Mouse (Mus musculus) CH12.LX (cell line): ENCODE measurements around the gene Sds. TPM values are rescaled to one million over a fixed set of nuclear protein-coding genes. Genes with fewer than 3 reads are reported as not detected.

Experiments used
- DNase-seq: peaks from one replicate; pipeline ENCODE4 v3.0.0-alpha.2; 2013; ENCODE audit errors: extremely low read depth
- H3K27ac ChIP-seq: 2 replicates; pipeline ENCODE4 v1.5.1; 2012; ENCODE audit warnings: low read depth, mild to moderate bottlenecking, control low read depth, moderate library complexity; ENCODE audit not compliant: insufficient read depth
- H3K27me3 ChIP-seq: replicated peaks from 2 replicates; pipeline ENCODE3; 2012; ENCODE audit warnings: inconsistent platforms
- H3K36me3 ChIP-seq, 2 experiments: replicated peaks in 1 of 2; 2 replicates each; pipeline versions ENCODE3 to v1.6.1; 2012; ENCODE audit warnings: inconsistent platforms in 1 of 2, low read length in 1 of 2, mild to moderate bottlenecking in 1 of 2, mixed read lengths in 1 of 2, moderate library complexity in 1 of 2; ENCODE audit not compliant: control insufficient read depth in 1 of 2, insufficient read depth in 1 of 2
- H3K4me1 ChIP-seq, 2 experiments: 2 replicates each; pipeline ENCODE4 v1.6.1; 2012; ENCODE audit warnings: inconsistent platforms in 1 of 2, moderate library complexity in 1 of 2; ENCODE audit not compliant: insufficient read depth in 2 of 2, control insufficient read depth in 1 of 2
- H3K4me2 ChIP-seq: 2 replicates; pipeline ENCODE4 v1.6.1; 2012; ENCODE audit warnings: low read depth, mild to moderate bottlenecking, control low read depth; ENCODE audit not compliant: poor library complexity, insufficient read depth, severe bottlenecking
- H3K4me3 ChIP-seq, 3 experiments: fragments of 150-350 bp in 1 of 3; sonication (generic) in 1 of 3; replicated peaks in 1 of 3; 2 replicates each; pipeline versions ENCODE3 to v1.5.1; 2011 to 2012; ENCODE audit warnings: low read depth in 2 of 3, low read length in 2 of 3, mild to moderate bottlenecking in 2 of 3, moderate library complexity in 2 of 3, control low read depth in 1 of 3, improper control_type of control experiment in 1 of 3, inconsistent platforms in 1 of 3, mixed read lengths in 1 of 3; ENCODE audit not compliant: poor library complexity in 1 of 3
- H3K79me2 ChIP-seq: replicated peaks from 2 replicates; pipeline ENCODE4 v1.6.1; 2012; ENCODE audit warnings: mild to moderate bottlenecking, moderate library complexity; ENCODE audit not compliant: control insufficient read depth, poor library complexity, insufficient read depth, severe bottlenecking; ENCODE audit errors: extremely low read depth
- H3K9ac ChIP-seq: 2 replicates; pipeline ENCODE4 v1.6.1; 2012; ENCODE audit warnings: low read depth, mild to moderate bottlenecking, control low read depth, moderate library complexity; ENCODE audit not compliant: insufficient read depth
- H3K9me3 ChIP-seq: replicated peaks from 2 replicates; pipeline ENCODE3; 2012; ENCODE audit warnings: low read length, inconsistent platforms, mixed read lengths
- BHLHE40 ChIP-seq: IDR thresholded peaks from 2 replicates; pipeline ENCODE4 v1.6.1; 2011; ENCODE audit warnings: mild to moderate bottlenecking, low read depth, low read length, improper control_type of control experiment
- CHD1 ChIP-seq: IDR thresholded peaks from 2 replicates; pipeline ENCODE4 v1.6.1; 2012; ENCODE audit warnings: low read depth, low read length, improper control_type of control experiment, inconsistent platforms
- CHD2 ChIP-seq: IDR thresholded peaks from 2 replicates; pipeline ENCODE4 v1.6.1; 2011; ENCODE audit warnings: low read length, improper control_type of control experiment
- CTCF ChIP-seq, 2 experiments: IDR thresholded peaks in 1 of 2; conservative IDR thresholded peaks in 1 of 2; 2 replicates each; pipeline ENCODE4 v1.5.1; 2011 to 2012; ENCODE audit warnings: low read depth in 2 of 2, low read length in 2 of 2, improper control_type of control experiment in 1 of 2, inconsistent platforms in 1 of 2, mild to moderate bottlenecking in 1 of 2, moderate library complexity in 1 of 2
- EP300 ChIP-seq: IDR thresholded peaks from 2 replicates; pipeline ENCODE4 v1.6.1; 2011; ENCODE audit warnings: low read length, improper control_type of control experiment
- ETS1 ChIP-seq: conservative IDR thresholded peaks from 2 replicates; pipeline ENCODE4 v1.6.1; 2012; ENCODE audit warnings: low read depth, mild to moderate bottlenecking, inconsistent platforms, low read length, improper control_type of control experiment, moderate library complexity
- GABPA ChIP-seq: IDR thresholded peaks from 2 replicates; pipeline ENCODE4 v1.6.1; 2012; ENCODE audit warnings: low read depth, low read length, improper control_type of control experiment, inconsistent platforms; ENCODE audit not compliant: insufficient replicate concordance
- JUN ChIP-seq: IDR thresholded peaks from 2 replicates; pipeline ENCODE4 v1.6.1; 2011; ENCODE audit warnings: low read depth, mild to moderate bottlenecking, low read length, improper control_type of control experiment, moderate library complexity; ENCODE audit not compliant: insufficient read depth
- KAT2A ChIP-seq: IDR thresholded peaks from 2 replicates; pipeline ENCODE4 v1.6.1; 2012; ENCODE audit warnings: low read length, improper control_type of control experiment, inconsistent platforms; ENCODE audit not compliant: insufficient replicate concordance
- MAX ChIP-seq: IDR thresholded peaks from 2 replicates; pipeline ENCODE4 v1.6.1; 2011; ENCODE audit warnings: low read length, improper control_type of control experiment
- MEF2A ChIP-seq: IDR thresholded peaks from 2 replicates; pipeline ENCODE4 v1.6.1; 2014; ENCODE audit warnings: low read depth, mild to moderate bottlenecking, inconsistent platforms, low read length, improper control_type of control experiment, borderline replicate concordance
- NELFE ChIP-seq: IDR thresholded peaks from 2 replicates; pipeline ENCODE4 v1.6.1; 2011; ENCODE audit warnings: low read depth, low read length, improper control_type of control experiment
- TBP ChIP-seq: conservative IDR thresholded peaks from 2 replicates; pipeline ENCODE4 v1.6.1; 2011; ENCODE audit warnings: low read depth, low read length, improper control_type of control experiment
- TCF12 ChIP-seq: IDR thresholded peaks from 2 replicates; pipeline ENCODE4 v1.6.1; 2014; ENCODE audit warnings: low read depth, mild to moderate bottlenecking, inconsistent platforms, low read length, improper control_type of control experiment
- UBTF ChIP-seq: IDR thresholded peaks from 2 replicates; pipeline ENCODE4 v1.6.1; 2012; ENCODE audit warnings: low read depth, mild to moderate bottlenecking, inconsistent platforms, low read length, improper control_type of control experiment, moderate library complexity
- USF1 ChIP-seq: IDR thresholded peaks from 2 replicates; pipeline ENCODE4 v1.6.1; 2014; ENCODE audit warnings: low read depth, mild to moderate bottlenecking, inconsistent platforms, low read length, improper control_type of control experiment
- USF2 ChIP-seq: conservative IDR thresholded peaks from 2 replicates; pipeline ENCODE4 v1.6.1; 2011; ENCODE audit warnings: low read depth, low read length, improper control_type of control experiment
- ZKSCAN1 ChIP-seq: IDR thresholded peaks from 2 replicates; pipeline ENCODE4 v1.6.1; 2012; ENCODE audit warnings: low read depth, inconsistent platforms, low read length, improper control_type of control experiment, borderline replicate concordance
- ZNF384 ChIP-seq: IDR thresholded peaks from 2 replicates; pipeline ENCODE4 v1.6.1; 2012; ENCODE audit warnings: low read depth, low read length, improper control_type of control experiment, inconsistent platforms
- dilution Hi-C: fragments of 300-500 bp; cut with MboI; formaldehyde crosslinking; loops from 2 replicates; pipeline ENCODE4 v1.14.3; 2020; ENCODE audit warnings: low sequenced_read_pairs; ENCODE audit not compliant: extremely low pct_unique_long_range_greater_than_20kb, extremely low pct_ligation_motif_present
- in situ Hi-C: fragments of 300-500 bp; cut with MboI; formaldehyde crosslinking; loops from 3 replicates; pipeline ENCODE4 v1.14.3; 2019; ENCODE audit warnings: low sequenced_read_pairs, low pct_ligation_motif_present, low pct_unique_long_range_greater_than_20kb, mixed read lengths
- polyA plus RNA-seq: library from polyadenylated mRNA; unstranded; fragments of >175 nt; gene quantifications from 2 replicates; pipeline ENCODE4 v1.2.1, GENCODE M21; 2012; ENCODE audit warnings: low read depth; ENCODE audit not compliant: insufficient read length
- total RNA-seq, 2 experiments: library from RNA; depleted of rRNA; stranded (reverse); fragments of 300-350 nt in 1 of 2; fragments of >200 nt in 1 of 2; gene quantifications; 2 replicates each; pipeline ENCODE4 v1.2.3; 2012 to 2014

Gene Sds
- total and polyA plus RNA-seq, 3 experiments, result 0.76 TPM; not detected in 2

DNA sequence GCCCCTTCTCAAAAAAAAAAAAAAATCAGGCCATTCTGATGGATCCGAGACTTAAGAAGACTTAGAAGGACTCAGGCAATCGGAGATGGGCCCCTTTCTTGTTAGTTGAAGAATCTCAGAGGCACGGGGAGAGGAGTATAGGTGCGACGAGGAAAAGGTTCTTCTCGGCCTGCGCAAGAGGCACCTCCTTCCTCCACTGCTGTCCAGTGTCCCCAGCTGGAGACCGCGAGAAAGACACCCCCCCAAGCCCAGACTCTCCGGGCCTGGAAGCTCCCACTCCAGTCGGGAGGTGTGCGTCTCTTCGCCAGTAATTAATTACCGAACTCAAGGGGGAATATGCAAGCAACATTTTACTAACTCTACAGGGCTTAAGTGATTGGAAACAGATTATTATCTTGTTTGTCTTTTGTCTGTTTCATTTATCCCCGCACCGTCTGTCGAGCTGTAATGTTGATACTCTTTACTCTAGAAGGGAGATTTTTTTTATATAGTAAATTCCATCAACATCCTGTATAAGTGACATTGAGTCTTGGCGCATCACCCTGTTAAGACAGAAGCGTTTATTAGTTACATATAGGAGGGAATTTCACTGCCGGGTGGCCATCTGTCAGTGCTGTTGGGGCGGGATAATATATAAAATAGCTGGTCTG lies 48.0 kb upstream of the Sds start:
- Histone ChIP-seq H3K9me3 (peaks cover 11% of the 10 kb centered on the region), H3K4me2 (no peak overlapping the region), H3K4me1 (no peaks in the 10 kb centered on the region), H3K27ac (no peak overlapping the region), H3K36me3 (no peaks in the 10 kb centered on the region), H3K79me2 (no peaks in the 10 kb centered on the region), H3K4me3 (no peak overlapping the region), H3K9ac (no peak overlapping the region), H3K27me3 (peaks cover 69% of the 10 kb centered on the region)
- no peak for TF ChIP-seq KAT2A
- no peak for TF ChIP-seq TBP
- no peak for TF ChIP-seq ETS1
- no peak for TF ChIP-seq BHLHE40
- TF ChIP-seq TCF12, result no peak
- TF ChIP-seq MAX, result no peak
- no peak for TF ChIP-seq CTCF (conservative IDR thresholded peaks at IDR 0.05 in 1 of 2, IDR thresholded peaks at IDR 0.05 in 1 of 2; ENCODE audit: low read depth in 2 of 2, low read length in 2 of 2)
- no peak for TF ChIP-seq USF1
- TF ChIP-seq GABPA, result no peak
- no peak for TF ChIP-seq JUN
- TF ChIP-seq ZNF384, result no peak
- no peak for TF ChIP-seq ZKSCAN1
- TF ChIP-seq USF2, result no peak
- TF ChIP-seq CHD1, result no peak
- no peak for TF ChIP-seq UBTF
- TF ChIP-seq CHD2, result no peak
- no peak for TF ChIP-seq NELFE
- no peak for TF ChIP-seq EP300
- no peak for DNase-seq
- in situ Hi-C loops (no loop called here), dilution Hi-C loops (no loop called here)

DNA sequence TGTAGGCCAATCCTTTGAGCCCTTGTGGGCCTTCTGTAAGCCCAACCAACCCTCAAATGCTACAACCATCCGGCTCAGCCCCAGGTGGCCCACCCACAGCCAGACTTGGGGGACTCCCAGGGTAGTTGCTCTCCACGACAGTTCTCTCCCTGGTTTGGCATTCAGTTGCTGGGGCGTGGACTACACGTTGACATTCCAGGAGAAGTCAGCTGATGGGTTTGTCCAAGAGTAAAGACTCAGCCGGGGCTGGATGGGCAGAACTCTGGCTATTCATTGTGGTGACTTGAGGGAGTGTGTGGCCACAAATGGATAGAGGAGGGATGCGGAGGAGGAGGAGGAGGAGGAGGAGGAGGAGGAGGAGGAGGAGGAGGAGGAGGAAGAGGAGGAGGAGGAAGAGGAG lies 47.3 kb upstream of the Sds start:
- H3K79me2 ChIP-seq, result no peaks in the 10 kb centered on the region
- H3K4me3 ChIP-seq, result no peak overlapping the region
- in situ Hi-C loops, result no loop called here
- DNase-seq, result no peak
- no peaks in the 10 kb centered on the region for H3K4me1 ChIP-seq
- H3K27me3 ChIP-seq, result peaks cover 73% of the 10 kb centered on the region
- no peak overlapping the region for H3K27ac ChIP-seq
- TF ChIP-seq MEF2A, result no peak
- TF ChIP-seq, all 38 proteins: peak for 0
- H3K9me3 ChIP-seq, result peaks cover 11% of the 10 kb centered on the region
- H3K9ac ChIP-seq, result no peak overlapping the region
- dilution Hi-C loops, result no loop called here
- H3K36me3 ChIP-seq, result no peaks in the 10 kb centered on the region
- H3K4me2 ChIP-seq, result no peak overlapping the region
